Mouse (Mus musculus) megakaryocyte progenitor cell, adult 5-6 weeks (primary cell): ENCODE measurements at regions not wholly inside any gene's neighbourhood (a gene's known extent, or its start where the extent isn't known, plus 50 kb on each side); places are given as distances from the start of the nearest gene placed in this dataset.

Source experiments
- ATAC-seq: replicated peaks from 2 replicates; pipeline ENCODE4 v1.8.0; 2016; ENCODE audit warnings: mild to moderate bottlenecking, moderate TSS enrichment, inconsistent platforms; ENCODE audit not compliant: poor library complexity

GRCm38 (mm10) chr12:110385801-110386599 is 60.9 kb upstream of the Ppp2r5c start:
- ATAC-seq = no peak

- ATAC-seq = no peak
Measured at GRCm38 (mm10) chr12:110387056-110387455, 59.9 kb upstream of the Ppp2r5c start.

- ATAC-seq = no peak
Measured at GRCm38 (mm10) chr12:110387567-110387966, 59.4 kb upstream of the Ppp2r5c start.

- no peak for ATAC-seq
Measured at GRCm38 (mm10) chr12:110389439-110389838, 57.5 kb upstream of the Ppp2r5c start.

- ATAC-seq = no peak
Measured at GRCm38 (mm10) chr12:110391464-110391863, 55.5 kb upstream of the Ppp2r5c start.

- no peak for ATAC-seq
Measured at GRCm38 (mm10) chr12:110393555-110393954, 53.4 kb upstream of the Ppp2r5c start.
